Mouse (Mus musculus) lung, adult 2 months (tissue): ENCODE results near the gene Fbxl17.

Experiments used
- CTCF ChIP-seq: fragments of 200-500 bp; IDR thresholded peaks from 2 replicates; pipeline ENCODE4 v1.5.1; 2011; ENCODE audit warnings: mild to moderate bottlenecking, low read length, control low read depth; ENCODE audit not compliant: insufficient read depth
- POLR2A ChIP-seq: fragments of 200-500 bp; IDR thresholded peaks from 2 replicates; pipeline ENCODE4 v1.6.1; 2011; ENCODE audit warnings: low read depth, mild to moderate bottlenecking, control low read depth, low read length, borderline replicate concordance; ENCODE audit errors: extremely low read depth

DNA sequence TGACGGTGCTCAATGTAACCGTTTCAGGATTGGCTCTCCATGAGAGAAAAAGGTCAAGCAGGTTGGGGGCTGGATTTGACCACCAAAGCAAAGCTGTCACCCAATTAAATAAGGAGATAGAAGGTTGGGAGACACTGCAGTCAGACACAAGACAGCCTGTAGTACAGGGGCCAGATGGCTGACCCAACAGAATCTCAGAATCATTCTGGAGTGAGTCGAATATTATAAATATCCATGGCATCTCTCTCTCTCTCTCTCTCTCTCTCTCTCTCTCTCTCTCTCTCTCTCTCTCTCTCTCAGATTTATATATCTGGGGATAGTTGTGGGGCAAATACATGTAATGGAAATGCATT, 487.3 kb downstream of the Fbxl17 start:
- no peak for TF ChIP-seq POLR2A
- TF ChIP-seq CTCF: no peak
